Mouse (Mus musculus): ENCODE data around the gene Net1. TPM values are rescaled to one million over a fixed set of nuclear protein-coding genes. Genes with fewer than 3 reads are reported as not detected.

Gene Net1
- total RNA-seq, 2 experiments from 2014 or later = 32.2 to 41.1 TPM

GRCm38 (mm10) chr13:3893126-3893734 lies 24.8 kb downstream of the Net1 start:
- intact Hi-C loops (cut with DNase I) = no loop called here
- DNase-seq (ENCODE audit: low spot score in 2 of 2) = peak; percentile 76 to 88

GRCm38 (mm10) chr13:3892601-3893000 lies 25.4 kb downstream of the Net1 start:
- no peak for DNase-seq (ENCODE audit: low spot score in 2 of 2)
- intact Hi-C loops (cut with DNase I) = no loop called here

- intact Hi-C loops (cut with DNase I) = no loop called here
- DNase-seq (ENCODE audit: low spot score in 2 of 2) = no peak
Measured at GRCm38 (mm10) chr13:3891479-3892087, 26.4 kb downstream of the Net1 start.

GRCm38 (mm10) chr13:3890061-3890460 lies 28.0 kb downstream of the Net1 start:
- intact Hi-C loops (cut with DNase I) = no loop called here
- no peak for DNase-seq (ENCODE audit: low spot score in 2 of 2)

GRCm38 (mm10) chr13:3889111-3889510 lies 28.9 kb downstream of the Net1 start:
- DNase-seq (ENCODE audit: low spot score in 2 of 2) = no peak
- intact Hi-C loops (cut with DNase I) = no loop called here

- intact Hi-C loops (cut with DNase I) = no loop called here
- no peak for DNase-seq (ENCODE audit: low spot score in 2 of 2)
Measured at GRCm38 (mm10) chr13:3886663-3887062, 31.4 kb downstream of the Net1 start.

- intact Hi-C loops (cut with DNase I) = no loop called here
- no peak for DNase-seq (ENCODE audit: low spot score in 2 of 2)
Measured at GRCm38 (mm10) chr13:3877679-3878220, 40.3 kb downstream of the Net1 start.

GRCm38 (mm10) chr13:3877185-3877584 lies 40.8 kb downstream of the Net1 start:
- no peak for DNase-seq (ENCODE audit: low spot score in 2 of 2)
- intact Hi-C loops (cut with DNase I) = no loop called here

GRCm38 (mm10) chr13:3876448-3876847 lies 41.6 kb downstream of the Net1 start:
- intact Hi-C loops (cut with DNase I) = no loop called here
- peak in 1 of 2 experiments; percentile 25 for DNase-seq (ENCODE audit: low spot score in 2 of 2)

GRCm38 (mm10) chr13:3872832-3873231 lies 45.2 kb downstream of the Net1 start:
- intact Hi-C loops (cut with DNase I) = no loop called here
- no peak for DNase-seq (ENCODE audit: low spot score in 2 of 2)

GRCm38 (mm10) chr13:3869901-3870300 lies 48.1 kb downstream of the Net1 start:
- intact Hi-C loops (cut with DNase I) = no loop called here
- no peak for DNase-seq (ENCODE audit: low spot score in 2 of 2)

GRCm38 (mm10) chr13:3867158-3867557 lies 50.9 kb downstream of the Net1 start:
- intact Hi-C loops (cut with DNase I) = no loop called here
- no peak for DNase-seq (ENCODE audit: low spot score in 2 of 2)

GRCm38 (mm10) chr13:3866355-3867052 lies 51.5 kb downstream of the Net1 start:
- no peak for DNase-seq (ENCODE audit: low spot score in 2 of 2)
- intact Hi-C loops (cut with DNase I) = no loop called here

GRCm38 (mm10) chr13:3865648-3866354 lies 52.2 kb downstream of the Net1 start:
- DNase-seq (ENCODE audit: low spot score in 2 of 2) = no peak
- intact Hi-C loops (cut with DNase I) = no loop called here

GRCm38 (mm10) chr13:3862922-3863580 lies 55.0 kb downstream of the Net1 start:
- DNase-seq (ENCODE audit: low spot score in 2 of 2) = peak; percentile 23 to 35
- intact Hi-C loops (cut with DNase I) = no loop called here

- intact Hi-C loops (cut with DNase I) = no loop called here
Measured at GRCm38 (mm10) chr13:3862325-3862724, 55.7 kb downstream of the Net1 start.

GRCm38 (mm10) chr13:3861251-3861650 lies 56.8 kb downstream of the Net1 start:
- no peak for DNase-seq (ENCODE audit: low spot score in 2 of 2)
- intact Hi-C loops (cut with DNase I) = no loop called here

More at GRCm38 (mm10) chr13:3862325-3862724, 55.7 kb downstream of the Net1 start:
- no peak for DNase-seq (ENCODE audit: low spot score in 2 of 2)

GRCm38 (mm10) chr13:3856252-3856651 lies 61.8 kb downstream of the Net1 start:
- intact Hi-C loops (cut with DNase I) = no loop called here
- no peak for DNase-seq (ENCODE audit: low spot score in 2 of 2)

GRCm38 (mm10) chr13:3854856-3855255 lies 63.2 kb downstream of the Net1 start:
- no peak for DNase-seq (ENCODE audit: low spot score in 2 of 2)
- intact Hi-C loops (cut with DNase I) = no loop called here
